Mouse (Mus musculus) erythroblast, embryonic 14.5 days (primary cell): ENCODE measurements around the gene Kat6b.

Experiments
- GATA1 ChIP-seq: IDR thresholded peaks from 2 replicates; pipeline ENCODE4 v1.6.1; 2012; ENCODE audit warnings: low read length, inconsistent platforms, mixed read lengths
- TAL1 ChIP-seq: IDR thresholded peaks from 3 replicates; pipeline ENCODE4 v1.6.1; 2012; ENCODE audit warnings: low read length, inconsistent platforms, mixed read lengths

DNA sequence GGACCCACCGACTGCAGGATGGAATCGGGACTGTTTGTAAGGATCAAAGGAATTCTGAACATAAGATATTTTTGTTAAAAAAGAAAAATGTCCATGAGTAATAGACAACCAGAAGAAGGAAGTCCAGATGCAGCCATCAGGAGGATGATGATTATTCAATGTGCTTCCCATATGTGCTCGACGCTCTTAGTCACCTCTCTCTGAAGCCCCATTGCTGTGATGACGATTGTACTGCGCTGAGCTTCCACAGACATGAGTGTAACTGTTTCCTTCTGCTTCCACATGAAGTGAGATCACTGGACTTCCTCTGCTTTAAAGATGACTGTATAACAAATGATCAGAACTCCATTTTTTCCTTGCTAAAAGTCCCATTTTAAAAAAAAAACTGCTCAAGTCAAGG, 131.8 kb downstream of the Kat6b start:
- no peak for TF ChIP-seq GATA1
- TF ChIP-seq TAL1, result no peak
